Mouse (Mus musculus): ENCODE measurements at regions not wholly inside any gene's neighbourhood (a gene's known extent, or its start where the extent isn't known, plus 50 kb on each side); places are given as distances from the start of the nearest gene placed in this dataset.

GRCm38 (mm10) chr13:83984651-83985331, 237.3 kb upstream of the Tmem161b start:
- TF ChIP-seq EP300 (IDR thresholded peaks at IDR 0.05; ENCODE audit: insufficient read depth, low read depth, low read length) (no peak), POLR2A (IDR thresholded peaks at IDR 0.05; ENCODE audit: insufficient read depth, low read length) (no peak), CTCF (IDR thresholded peaks at IDR 0.05; ENCODE audit: low read depth, low read length) (no peak)

Data from ES-Bruce4 (cell line).